Mouse (Mus musculus): ENCODE data around the gene Gigyf1.

Gene Gigyf1

GRCm38 (mm10) chr5:137532808-137533116 is 14.4 kb downstream of the Gigyf1 start:
- DNase-seq (ENCODE audit: extremely low spot score, low read depth, low spot score), result no peak

GRCm38 (mm10) chr5:137533117-137533827 is 14.9 kb downstream of the Gigyf1 start, which contains the start of the genes Epo and Gnb2:
Gene Epo (minus strand): TSS chr5:137533242.
Gene Gnb2 (minus strand): TSS chr5:137533510.
- DNase-seq (ENCODE audit: extremely low spot score, low read depth, low spot score), result peak; percentile 99

DNA sequence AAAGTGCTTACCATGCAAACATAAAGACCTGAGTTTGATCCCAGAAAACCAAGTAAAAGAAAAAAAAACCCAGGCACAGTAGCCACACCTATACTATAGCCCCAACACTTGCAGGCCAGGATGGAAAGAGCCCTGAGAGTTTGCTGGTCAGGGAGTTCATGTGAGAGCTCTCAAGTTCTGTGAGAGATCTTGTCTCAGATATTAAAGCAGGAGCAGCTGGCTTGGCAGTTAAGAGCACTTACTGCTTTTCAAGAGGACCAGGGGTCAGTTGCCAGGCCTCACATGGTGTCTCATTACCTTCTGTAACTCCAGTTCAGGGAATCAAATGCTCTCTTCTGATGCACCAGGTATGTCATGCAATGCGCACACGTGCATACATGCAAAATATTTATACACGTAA is 16.4 kb downstream of the Gigyf1 start:
- DNase-seq (ENCODE audit: extremely low spot score, low read depth, low spot score), result no peak

DNA sequence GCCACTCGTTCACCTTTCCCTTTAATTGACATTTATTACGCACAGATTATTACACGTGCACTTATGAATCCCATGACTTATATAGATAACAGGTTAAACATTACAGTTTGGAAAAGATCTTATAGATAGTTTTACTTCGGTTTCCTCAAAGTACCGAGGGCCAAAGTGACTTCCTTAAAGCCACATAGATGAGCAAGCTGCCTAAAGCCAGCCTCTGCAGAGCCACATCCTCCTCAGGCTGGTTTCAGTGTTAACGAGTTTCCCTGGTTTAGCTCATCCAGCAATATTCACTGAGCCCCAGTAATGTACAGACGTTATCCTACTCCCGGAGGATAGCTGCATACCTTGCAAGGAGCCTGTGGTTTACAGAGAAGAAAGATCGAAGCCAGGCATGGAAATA is 17.0 kb downstream of the Gigyf1 start:
- DNase-seq (ENCODE audit: extremely low spot score, low read depth, low spot score), result no peak

- no peak for DNase-seq (ENCODE audit: extremely low spot score, low read depth, low spot score)
Measured at GRCm38 (mm10) chr5:137537461-137537860, 19.1 kb downstream of the Gigyf1 start.

- DNase-seq (ENCODE audit: extremely low spot score, low read depth, low spot score), result no peak
Measured at GRCm38 (mm10) chr5:137539291-137539801, 21.0 kb downstream of the Gigyf1 start.

DNA sequence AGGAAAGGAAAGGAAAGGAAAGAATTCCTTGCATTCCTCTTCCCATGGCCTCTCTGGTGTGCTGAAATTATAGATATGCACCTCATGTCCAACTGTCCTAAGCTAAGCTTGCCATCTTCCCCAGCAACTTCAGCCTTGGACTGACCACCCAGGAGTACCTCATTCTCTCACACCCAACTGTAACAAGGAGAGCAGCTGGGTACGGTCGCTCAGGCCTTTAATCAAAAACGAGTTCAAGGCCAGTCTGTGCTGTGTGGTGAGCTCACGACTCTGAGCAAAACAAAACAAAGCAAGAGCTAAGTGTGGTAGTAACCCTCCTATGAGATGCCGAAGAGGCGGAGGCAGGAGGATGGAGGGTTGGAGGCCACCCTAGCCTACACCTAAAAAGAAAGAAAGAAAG is 22.6 kb downstream of the Gigyf1 start:
- DNase-seq (ENCODE audit: extremely low spot score, low read depth, low spot score), result no peak

DNA sequence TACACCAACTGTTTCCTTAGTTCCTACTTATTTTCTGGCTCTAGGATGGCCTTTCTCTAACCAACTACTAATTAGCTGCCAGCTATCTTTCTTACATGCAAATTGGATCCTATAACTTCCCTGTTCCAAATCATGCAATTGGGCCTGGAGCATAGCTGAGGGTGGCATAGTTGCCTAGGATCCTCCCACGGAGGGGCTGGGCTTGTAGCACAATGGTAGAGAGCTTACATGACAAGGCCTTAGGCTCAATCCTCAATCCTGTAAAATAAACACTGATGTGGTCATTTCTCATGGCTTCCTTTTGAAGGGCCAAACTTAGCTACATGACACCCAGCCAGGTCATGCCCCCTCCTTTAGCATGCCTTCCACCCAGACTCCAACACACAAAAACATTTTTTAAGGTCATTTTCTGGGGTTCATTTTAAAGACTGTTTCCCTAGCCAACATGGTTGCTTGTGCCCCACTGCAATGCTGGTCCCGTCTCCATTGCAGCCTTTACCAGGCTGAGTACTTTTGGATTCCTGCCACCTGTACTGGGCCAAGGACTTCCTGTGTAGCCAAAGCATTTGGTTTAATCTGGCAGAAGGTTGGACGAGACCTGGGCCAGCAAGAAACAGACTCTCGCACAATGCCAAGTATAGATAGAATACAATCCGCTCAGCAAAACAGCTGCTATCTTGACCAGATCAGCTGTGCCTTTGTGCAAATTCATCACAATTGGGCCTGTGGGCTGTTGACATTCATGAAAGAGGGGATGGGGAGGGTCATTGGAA is 23.6 kb downstream of the Gigyf1 start:
- no peak for DNase-seq (ENCODE audit: extremely low spot score, low read depth, low spot score)

DNA sequence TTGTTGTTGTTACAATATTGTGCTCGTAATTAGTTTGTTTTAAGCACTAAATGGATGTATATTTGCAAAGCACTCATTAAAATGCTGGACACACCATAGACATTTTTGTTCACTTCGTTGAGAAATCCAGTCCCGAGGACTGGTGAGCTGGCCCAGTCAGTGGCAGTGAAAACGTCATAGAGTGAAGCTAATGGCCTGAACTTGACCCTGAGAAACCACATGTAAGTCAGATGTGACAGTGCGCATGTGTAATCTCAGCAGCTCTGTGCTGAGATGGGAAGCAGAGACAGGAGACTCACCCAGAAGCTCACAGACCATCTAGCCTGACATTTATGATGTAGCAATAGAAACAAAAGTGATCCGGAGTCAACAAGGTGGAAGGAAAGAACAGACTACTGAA is 26.6 kb downstream of the Gigyf1 start:
- no peak for DNase-seq (ENCODE audit: extremely low spot score, low read depth, low spot score)

- no peak for DNase-seq (ENCODE audit: extremely low spot score, low read depth, low spot score)
Measured at GRCm38 (mm10) chr5:137545596-137545995, 27.2 kb downstream of the Gigyf1 start.

DNA sequence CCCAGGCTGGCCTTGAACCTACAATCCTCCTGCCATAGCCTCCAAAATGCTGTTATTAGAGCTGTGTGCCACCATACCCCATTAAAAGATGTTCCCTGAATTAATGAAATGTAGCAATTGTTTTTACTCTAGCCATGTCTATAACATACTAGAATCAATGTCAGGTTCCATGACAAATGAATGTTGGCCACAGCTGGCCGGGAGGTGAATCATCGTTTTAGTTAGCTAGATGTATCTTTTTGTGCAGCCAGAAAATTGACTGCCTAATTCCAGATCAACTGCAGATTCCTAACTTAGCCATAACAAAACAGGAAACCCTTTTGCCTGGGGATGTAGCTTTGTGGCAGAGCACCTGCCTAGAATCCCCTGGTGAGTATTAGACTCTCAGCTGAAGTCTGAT is 31.5 kb downstream of the Gigyf1 start:
- no peak for DNase-seq (ENCODE audit: extremely low spot score, low read depth, low spot score)

- no peak for DNase-seq (ENCODE audit: extremely low spot score, low read depth, low spot score)
Measured at GRCm38 (mm10) chr5:137551119-137551518, 32.8 kb downstream of the Gigyf1 start.

DNA sequence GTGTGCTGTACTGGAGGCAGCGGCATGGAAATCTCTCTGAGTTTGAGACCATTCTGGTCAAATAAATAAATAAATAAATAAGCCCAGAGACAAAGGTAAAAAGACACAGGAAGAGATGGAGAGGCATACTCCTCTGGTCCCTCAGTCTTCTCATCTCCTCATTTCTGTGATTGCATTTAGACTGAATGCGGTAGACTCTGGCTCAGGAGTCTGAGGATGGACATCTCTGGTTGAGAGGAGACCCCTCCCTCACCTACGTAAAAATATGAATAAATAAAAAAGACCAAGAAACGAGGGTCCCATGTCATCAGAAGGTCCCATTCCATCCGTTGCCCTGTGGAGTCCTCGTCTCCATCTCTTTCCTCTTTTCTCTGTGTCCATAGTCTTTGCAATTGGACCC is 34.7 kb downstream of the Gigyf1 start:
- no peak for DNase-seq (ENCODE audit: extremely low spot score, low read depth, low spot score)

DNA sequence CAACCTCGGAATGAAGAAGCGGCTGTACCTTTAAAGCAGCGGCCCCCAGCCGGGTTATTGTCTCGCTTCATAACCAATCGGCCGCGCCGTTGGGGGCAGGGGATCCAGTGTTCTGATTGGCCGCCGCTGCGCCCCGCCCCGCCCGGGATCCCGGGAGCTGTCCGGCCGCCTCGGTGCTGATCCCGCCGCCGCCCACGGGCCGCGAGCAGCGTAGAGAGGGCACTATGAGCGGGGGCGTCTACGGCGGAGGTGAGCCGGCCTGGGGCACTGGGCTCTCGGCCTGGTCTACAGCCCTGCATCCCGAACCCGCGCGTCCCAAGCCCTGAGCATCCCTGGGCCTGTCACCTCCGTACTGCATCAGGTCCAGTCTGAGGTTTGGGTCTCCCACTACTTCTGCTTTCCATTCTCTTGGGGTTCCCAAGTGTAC is 35.1 kb downstream of the Gigyf1 start, which contains the start of gene Actl6b:
Gene Actl6b, plus strand, starts transcription at position 107 of the 427 bp plus-strand sequence.
- no peak for DNase-seq (ENCODE audit: extremely low spot score, low read depth, low spot score)

DNA sequence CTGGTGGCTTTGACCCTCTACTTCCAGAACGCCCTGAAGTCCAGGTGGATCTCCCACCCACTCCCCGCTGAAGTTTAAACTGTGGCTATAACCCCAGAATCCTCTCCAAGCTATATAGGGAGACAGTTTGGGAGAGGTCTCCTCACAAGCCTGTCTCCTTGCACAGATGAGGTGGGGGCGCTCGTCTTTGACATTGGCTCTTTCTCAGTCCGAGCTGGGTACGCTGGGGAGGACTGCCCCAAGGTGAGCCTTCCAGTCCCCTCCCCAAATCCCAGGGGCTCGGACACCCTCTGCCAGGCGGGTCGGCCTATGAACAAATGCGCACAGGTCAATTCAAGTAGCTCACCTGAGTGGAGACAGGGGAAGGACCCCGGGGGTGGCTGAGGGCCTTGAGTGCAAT is 35.5 kb downstream of the Gigyf1 start:
- no peak for DNase-seq (ENCODE audit: extremely low spot score, low read depth, low spot score)

DNA sequence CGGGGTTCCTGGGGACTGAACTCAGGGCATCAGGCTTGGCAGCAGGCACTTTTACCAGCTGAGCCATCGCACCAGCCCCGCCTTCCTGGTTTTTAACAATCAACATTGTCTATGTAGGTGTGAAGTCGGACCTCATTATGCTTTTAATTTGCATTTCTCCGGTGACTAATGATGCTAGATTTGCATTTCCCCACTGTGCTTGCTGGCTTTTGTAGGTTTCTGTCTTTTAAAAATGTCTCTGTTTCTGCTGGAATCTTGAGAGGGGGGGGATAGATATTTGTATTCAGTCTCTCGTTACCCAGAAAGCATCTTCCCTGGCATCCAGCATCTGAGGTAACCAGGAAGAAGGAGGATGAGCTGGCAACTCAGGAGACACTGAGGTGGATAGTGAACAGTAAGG is 43.2 kb downstream of the Gigyf1 start:
- no peak for DNase-seq (ENCODE audit: extremely low spot score, low read depth, low spot score)

DNA sequence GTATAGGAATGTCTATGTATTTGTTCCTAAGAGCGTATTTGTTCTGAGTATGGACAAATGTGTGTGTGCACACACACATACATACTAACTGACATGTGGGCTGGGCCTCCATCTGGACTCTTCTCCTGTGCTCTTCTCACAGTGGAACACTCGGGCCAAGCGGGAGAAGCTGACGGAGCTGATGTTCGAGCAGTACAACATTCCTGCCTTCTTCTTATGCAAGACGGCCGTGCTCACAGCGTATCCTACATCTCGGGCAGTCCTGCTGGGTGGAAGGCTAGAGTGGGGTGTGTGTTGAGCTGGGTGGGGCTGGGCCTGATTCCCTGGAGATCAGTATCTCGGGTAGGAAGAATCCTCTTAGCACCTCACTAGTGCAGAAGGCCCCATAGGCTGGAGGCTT is 44.6 kb downstream of the Gigyf1 start:
- no peak for DNase-seq (ENCODE audit: extremely low spot score, low read depth, low spot score)

DNA sequence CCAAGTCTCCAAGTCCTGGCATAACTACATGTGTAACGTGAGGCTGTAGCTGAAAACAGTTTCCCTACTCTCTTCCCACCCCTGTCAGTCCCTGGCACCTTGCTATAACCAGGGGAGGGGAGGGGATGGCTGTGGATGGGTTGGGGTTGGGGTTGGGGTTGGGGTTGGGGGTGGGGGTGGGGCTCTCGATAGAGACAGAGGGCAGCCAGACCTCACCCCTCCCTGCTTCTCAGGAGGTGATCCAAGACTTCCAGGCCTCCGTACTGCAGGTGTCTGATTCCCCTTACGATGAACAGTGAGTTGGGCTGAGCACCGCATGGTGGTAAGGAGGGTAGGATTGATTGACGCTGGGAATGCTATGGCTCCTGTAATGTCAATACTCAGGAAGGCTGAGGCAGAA is 47.4 kb downstream of the Gigyf1 start:
- DNase-seq (ENCODE audit: extremely low spot score, low read depth, low spot score), result no peak

GRCm38 (mm10) chr5:137566416-137566815 is 48.1 kb downstream of the Gigyf1 start:
- no peak for DNase-seq (ENCODE audit: extremely low spot score, low read depth, low spot score)

- DNase-seq (ENCODE audit: extremely low spot score, low read depth, low spot score), result no peak
Measured at GRCm38 (mm10) chr5:137568223-137568798, 50.0 kb downstream of the Gigyf1 start.

GRCm38 (mm10) chr5:137569031-137569430 is 50.7 kb downstream of the Gigyf1 start:
- DNase-seq (ENCODE audit: extremely low spot score, low read depth, low spot score), result no peak

GRCm38 (mm10) chr5:137569665-137570064 is 51.3 kb downstream of the Gigyf1 start, which contains the start of gene Tfr2:
Gene Tfr2 (plus strand): TSS chr5:137569840.
- DNase-seq (ENCODE audit: extremely low spot score, low read depth, low spot score), result no peak
